Mouse (Mus musculus): ENCODE data around the gene Sept11. TPM values are rescaled to one million over a fixed set of nuclear protein-coding genes. Genes with fewer than 3 reads are reported as not detected.

Gene Sept11
- 10 to 100 TPM; 51.7 to 69.6 TPM for polyA plus RNA-seq (2017; shearing (Covaris generic))

GRCm38 (mm10) chr5:93092857-93093622 is at the start of gene Sept11:
TSS of gene Sept11 (plus strand) at chr5:93093437.

GRCm38 (mm10) chr5:93044584-93045370 is 48.5 kb upstream of the Sept11 start, which contains the start of gene Sowahb:
TSS of gene Sowahb (minus strand) at chr5:93045022.

GRCm38 (mm10) chr5:93206109-93207005 is 113.1 kb downstream of the Sept11 start, which contains the start of the genes Ccni and 2010109A12Rik:
TSS of gene Ccni (minus strand) at chr5:93206495.
TSS of gene 2010109A12Rik (plus strand) at chr5:93206518.

Other genes with a start within 250 kb of the Sept11 start
- gene Sowahb, start 48.4 kb upstream of the Sept11 start, polyA plus RNA-seq (2017; shearing (Covaris generic)): 1 to 10 TPM in 1 of 2 experiments, under 1 TPM in 1; 0.12 to 1.1 TPM
- gene Ccni, start 113.1 kb downstream of the Sept11 start, polyA plus RNA-seq (2017; shearing (Covaris generic)): 100 to 1,000 TPM; 168 to 181 TPM
- 1 to 10 TPM; 2.5 to 3.5 TPM for gene 2010109A12Rik, start 113.1 kb downstream of the Sept11 start, polyA plus RNA-seq (2017; shearing (Covaris generic))
- gene Ccng2, start 173.8 kb downstream of the Sept11 start, polyA plus RNA-seq (2017; shearing (Covaris generic)): 100 to 1,000 TPM in 1 of 2 experiments, 10 to 100 TPM in 1; 98.9 to 111 TPM

All from inflammation-experienced regulatory T-cells (primary cell).